Mouse (Mus musculus): ENCODE results near the gene Sash1.
A peak's percentile ranks its signal among the peaks of the same experiment; 100 is the strongest.

The Sash1 gene

GRCm38 (mm10) chr10:8797826-8798225, 88.0 kb downstream of the Sash1 start:
- no peak for DNase-seq (ENCODE audit: low read depth in 2 of 2, low spot score in 2 of 2)

- peak in 1 of 2 experiments; percentile 9 for DNase-seq (ENCODE audit: low read depth in 2 of 2, low spot score in 2 of 2)
These were observed 90.5 kb downstream of the Sash1 start for GRCm38 (mm10) chr10:8795336-8795735.

DNA sequence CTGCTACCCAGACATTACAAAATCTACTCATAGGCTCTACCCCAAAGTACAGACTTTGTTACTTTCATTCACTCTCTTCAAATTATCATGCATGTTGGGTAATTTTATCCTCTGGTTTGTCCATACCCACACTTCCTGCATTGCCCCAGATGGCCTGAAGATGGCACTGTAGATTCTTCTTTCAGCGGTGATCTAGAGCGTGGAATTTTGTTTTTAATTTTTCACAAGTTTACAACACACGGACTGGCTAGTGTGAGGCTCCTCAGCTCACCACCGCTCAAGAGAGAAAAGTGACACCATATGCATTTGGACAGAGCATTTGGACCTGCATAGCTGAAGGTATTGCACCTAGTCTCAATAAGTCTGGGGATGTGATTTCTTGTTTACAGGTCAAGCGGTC, 93.5 kb downstream of the Sash1 start:
- no peak for DNase-seq (ENCODE audit: low read depth in 2 of 2, low spot score in 2 of 2)

GRCm38 (mm10) chr10:8789096-8789495, 96.8 kb downstream of the Sash1 start:
- DNase-seq (ENCODE audit: low read depth in 2 of 2, low spot score in 2 of 2) = no peak

GRCm38 (mm10) chr10:8787221-8787620, 98.6 kb downstream of the Sash1 start:
- DNase-seq (ENCODE audit: low read depth in 2 of 2, low spot score in 2 of 2) = no peak

DNA sequence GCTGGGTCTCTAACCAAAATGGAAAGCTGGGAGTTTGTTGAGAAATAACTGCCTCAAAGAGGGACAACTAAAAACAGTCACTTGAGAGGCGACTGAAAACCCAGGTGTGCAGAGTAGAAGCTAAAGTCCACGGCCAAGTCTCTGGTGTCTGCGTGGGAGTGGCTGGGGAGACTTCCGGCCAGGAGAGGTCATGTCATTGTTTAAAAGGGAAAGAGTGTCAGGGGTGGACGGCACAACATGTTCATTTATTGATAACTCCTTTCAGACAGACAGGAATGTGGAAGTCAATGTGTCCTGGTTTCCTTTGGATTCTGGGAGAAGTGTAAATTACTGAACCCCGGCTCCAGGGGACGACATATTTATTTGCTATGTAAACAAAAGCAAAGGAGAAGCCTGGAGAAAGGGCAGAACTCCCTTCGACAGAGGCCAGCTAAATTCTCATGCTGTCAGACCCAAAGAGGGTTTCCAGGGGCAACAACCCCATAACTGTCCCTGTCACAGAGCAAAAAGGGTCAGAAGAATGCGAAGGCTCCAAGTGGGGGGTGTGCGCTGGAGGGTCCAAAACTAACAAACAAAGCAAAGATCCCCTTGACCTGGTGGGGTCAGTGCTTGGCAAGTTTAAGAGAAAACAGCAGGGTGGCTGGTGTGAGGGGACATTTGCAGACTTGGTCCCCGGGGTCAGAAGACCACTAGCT, 100.3 kb downstream of the Sash1 start:
- DNase-seq (ENCODE audit: low read depth in 2 of 2, low spot score in 2 of 2) = no peak

- no peak for DNase-seq (ENCODE audit: low read depth in 2 of 2, low spot score in 2 of 2)
These were observed 103.9 kb downstream of the Sash1 start for GRCm38 (mm10) chr10:8781876-8782372.

GRCm38 (mm10) chr10:8779842-8780241, 106.0 kb downstream of the Sash1 start:
- no peak for DNase-seq (ENCODE audit: low read depth in 2 of 2, low spot score in 2 of 2)

- no peak for DNase-seq (ENCODE audit: low read depth in 2 of 2, low spot score in 2 of 2)
These were observed 107.0 kb downstream of the Sash1 start for GRCm38 (mm10) chr10:8778845-8779244.

DNA sequence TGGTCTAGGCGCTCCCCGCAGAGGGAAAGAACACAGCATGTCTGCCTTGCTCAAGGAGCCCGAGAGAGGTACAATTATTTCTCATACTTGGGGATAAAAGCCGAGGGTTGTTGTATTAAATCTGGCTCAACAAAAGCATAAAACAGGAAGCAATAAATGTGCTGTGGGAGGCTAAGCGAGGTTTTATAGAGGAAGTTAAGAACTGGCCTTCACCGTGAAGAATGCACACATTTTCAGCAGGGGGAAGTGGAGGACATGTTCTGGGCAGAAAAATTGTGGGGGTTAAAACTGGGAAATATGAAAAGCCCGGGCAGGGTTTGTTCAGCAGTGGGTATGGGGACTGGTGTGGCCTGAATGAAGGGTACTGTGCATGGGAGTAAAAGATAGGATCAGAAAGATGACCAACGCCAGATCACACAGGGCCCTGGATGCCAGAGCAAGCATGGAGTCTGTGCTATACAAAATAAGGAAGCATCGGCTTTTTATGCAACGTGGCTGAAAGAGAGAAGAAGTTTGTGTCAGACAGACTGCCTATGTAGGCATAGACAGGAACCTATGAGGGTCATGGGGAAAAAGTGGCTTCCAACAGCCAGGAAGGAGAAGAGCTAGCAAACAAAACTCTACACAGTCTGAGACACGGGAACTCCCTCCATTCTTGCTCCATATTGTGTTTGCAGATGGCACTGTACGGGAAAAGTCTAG, 108.2 kb downstream of the Sash1 start:
- DNase-seq (ENCODE audit: low read depth in 2 of 2, low spot score in 2 of 2) = no peak

DNA sequence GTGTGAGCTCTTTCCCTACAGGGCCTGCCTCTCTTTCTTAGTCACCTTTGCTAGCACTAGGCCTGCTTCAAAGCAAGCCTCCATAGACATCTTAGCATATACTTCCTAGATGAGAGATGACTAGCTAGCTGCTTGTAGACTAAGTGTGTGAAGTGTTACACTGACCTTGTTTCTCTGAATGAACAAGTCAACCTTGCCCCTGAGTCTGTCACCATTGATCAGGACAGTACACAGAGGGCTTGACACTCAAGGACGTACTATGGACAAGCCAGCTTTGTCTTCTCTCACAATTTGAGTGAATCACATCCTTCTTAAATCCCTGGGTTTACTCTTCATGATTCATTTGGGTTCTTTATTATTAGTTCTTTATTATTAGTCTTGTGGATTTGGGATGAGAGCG, 109.1 kb downstream of the Sash1 start:
- DNase-seq (ENCODE audit: low read depth in 2 of 2, low spot score in 2 of 2) = no peak

DNA sequence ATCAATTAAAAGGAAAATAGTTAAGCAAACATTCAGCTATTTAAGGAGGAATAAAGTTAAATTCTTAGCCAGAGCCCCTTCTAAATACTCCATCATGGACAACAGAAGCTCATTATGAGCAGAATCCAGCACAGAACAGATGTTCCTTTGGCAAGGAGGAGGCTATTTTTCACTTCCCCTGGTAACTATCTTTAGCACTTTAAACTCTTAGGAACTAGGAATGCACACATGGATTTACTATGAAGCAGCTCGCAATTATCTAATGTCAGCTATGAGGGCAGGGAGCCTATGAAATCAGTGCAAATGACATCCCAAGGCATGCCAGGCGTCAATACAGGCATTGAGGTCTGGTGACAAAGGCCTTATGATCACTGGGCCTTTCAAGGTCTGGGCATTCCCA, 110.1 kb downstream of the Sash1 start:
- no peak for DNase-seq (ENCODE audit: low read depth in 2 of 2, low spot score in 2 of 2)

DNA sequence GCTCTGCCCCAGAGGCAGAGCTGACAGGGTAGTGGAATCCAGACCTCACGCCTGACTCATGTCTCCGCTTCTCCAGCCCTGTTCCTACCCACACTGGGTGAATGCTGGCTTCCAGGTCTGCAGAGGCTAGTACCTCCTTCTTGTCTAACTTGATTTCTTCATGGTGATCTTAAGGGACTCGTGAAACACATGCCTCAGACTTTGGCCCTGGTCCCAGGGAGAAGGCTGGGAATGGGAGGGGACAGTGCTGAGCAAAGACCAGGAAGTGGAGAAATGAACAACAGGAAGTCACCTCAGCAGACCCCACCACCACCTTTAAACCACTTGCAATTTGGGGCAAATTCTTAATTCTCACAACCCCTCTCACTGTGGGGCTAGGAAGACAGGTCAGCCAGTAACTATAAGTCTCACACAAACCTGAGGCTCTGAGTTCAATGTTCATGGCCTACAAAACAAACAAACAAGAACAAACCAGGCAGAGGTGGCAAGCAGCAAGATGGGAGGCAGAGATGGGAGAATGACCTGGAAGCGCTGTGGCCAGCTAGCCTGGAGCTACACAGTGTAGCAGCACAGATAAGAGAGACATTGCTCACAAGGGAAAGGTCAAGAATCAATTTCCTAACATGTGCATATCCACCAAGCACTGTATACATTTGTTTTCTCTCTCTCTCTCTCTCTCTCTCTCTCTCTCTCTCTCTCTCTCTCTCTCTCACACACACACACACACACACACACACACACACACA, 113.2 kb downstream of the Sash1 start:
- no peak for DNase-seq (ENCODE audit: low read depth in 2 of 2, low spot score in 2 of 2)

DNA sequence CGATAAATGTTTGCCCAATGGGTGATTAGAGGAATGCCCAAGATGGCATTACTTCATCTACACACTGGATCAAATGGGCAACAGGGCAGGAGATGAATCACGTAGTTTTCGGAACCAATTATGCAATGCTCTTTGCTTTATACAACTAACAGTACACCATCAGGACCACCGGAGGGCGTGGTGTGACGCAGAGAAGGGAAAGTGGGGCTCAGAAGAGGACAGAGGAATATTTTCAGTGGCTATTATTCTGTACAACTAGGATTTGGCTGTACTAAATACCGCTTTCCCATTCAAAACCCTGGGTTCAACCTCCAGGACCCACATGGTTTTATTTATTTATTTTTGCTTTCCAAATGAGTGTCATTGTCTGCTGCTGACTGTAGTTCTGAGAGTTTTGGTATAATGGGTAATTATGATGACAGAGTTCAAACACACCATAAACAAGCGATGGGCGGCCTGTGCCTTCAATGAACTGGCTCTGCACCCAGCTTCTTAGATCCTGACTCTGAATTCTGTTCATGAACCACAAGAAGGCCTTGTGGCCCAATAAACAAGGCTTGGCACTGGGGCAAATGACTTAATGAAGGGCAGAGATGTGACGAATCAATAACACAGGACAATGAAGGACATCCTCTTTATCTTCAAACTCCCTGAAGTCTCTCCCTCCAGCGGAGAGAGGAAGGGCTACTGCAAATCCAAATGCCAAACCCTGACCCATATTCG, 114.8 kb downstream of the Sash1 start:
- no peak for DNase-seq (ENCODE audit: low read depth in 2 of 2, low spot score in 2 of 2)

DNA sequence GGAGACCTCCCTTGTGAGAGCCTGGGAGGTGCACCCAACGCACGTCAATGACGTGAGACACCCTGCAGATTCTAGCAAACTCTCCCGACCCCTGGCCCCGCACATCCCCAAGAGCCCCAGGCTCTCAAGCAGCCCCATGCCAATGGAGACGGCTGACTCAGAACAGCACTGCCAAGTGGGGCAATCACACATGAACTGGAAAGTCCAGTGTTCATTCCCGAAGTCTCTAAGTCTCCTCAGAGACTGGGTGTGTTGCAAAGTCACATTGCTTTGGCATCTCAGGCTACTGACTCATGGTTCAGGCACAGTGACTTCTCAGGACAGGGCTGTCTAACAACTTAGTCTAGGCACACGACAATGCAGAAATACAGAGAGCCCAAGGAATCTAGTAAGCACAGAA, 117.2 kb downstream of the Sash1 start:
- no peak for DNase-seq (ENCODE audit: low read depth in 2 of 2, low spot score in 2 of 2)

DNA sequence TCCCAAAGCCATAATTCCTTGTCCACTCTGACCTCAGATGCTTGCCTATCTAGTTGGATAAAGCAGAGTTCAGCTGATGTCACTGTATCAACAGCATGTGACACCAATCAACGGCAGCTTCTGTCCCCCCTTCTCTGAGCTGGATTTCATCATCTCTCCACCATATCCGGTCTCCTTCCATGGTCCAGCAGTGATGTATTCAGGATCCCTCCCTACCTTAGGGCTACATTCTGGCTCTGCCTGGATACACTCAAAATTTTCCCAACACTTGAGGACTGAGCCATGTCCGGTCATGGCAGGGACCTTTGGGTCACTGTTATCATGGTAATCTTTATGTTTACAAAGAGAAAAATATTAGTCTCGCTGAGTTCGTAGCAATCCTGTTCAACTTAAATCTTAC, 118.5 kb downstream of the Sash1 start:
- DNase-seq (ENCODE audit: low read depth in 2 of 2, low spot score in 2 of 2) = no peak

- no peak for DNase-seq (ENCODE audit: low read depth in 2 of 2, low spot score in 2 of 2)
These were observed 119.8 kb downstream of the Sash1 start for GRCm38 (mm10) chr10:8765922-8766522.

DNA sequence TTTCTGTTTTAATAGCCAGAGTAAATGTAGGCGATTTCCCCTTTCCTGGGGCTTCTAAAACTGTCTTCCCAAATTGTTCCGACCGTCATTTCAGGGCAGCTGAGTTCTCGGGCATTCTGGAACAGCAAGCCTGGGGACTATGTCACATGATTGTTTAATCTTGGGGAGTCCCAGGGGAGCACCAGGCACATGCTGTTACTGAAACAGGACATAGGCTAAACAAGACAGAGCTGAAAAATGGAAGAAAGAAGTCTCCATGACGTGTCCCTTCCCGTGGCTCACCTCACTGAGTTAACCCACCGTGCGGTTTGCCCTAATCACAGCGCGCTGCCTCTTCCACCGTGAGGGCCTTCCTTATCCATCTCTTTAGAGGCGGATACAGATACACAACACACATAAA, 123.1 kb downstream of the Sash1 start:
- no peak for DNase-seq (ENCODE audit: low read depth in 2 of 2, low spot score in 2 of 2)

GRCm38 (mm10) chr10:8762209-8762701, 123.6 kb downstream of the Sash1 start:
- DNase-seq (ENCODE audit: low read depth in 2 of 2, low spot score in 2 of 2) = no peak

GRCm38 (mm10) chr10:8761656-8762055, 124.2 kb downstream of the Sash1 start:
- DNase-seq (ENCODE audit: low read depth in 2 of 2, low spot score in 2 of 2) = no peak

GRCm38 (mm10) chr10:8760598-8760997, 125.3 kb downstream of the Sash1 start:
- DNase-seq (ENCODE audit: low read depth in 2 of 2, low spot score in 2 of 2) = no peak
